Mouse (Mus musculus): Measurements from ENCODE around the gene Pdzph1. TPM values are rescaled to one million over a fixed set of nuclear protein-coding genes. Genes with fewer than 3 reads are reported as not detected.

The Pdzph1 gene
- polyA plus RNA-seq, 1 experiment from 2014 or later: 2.6 TPM

DNA sequence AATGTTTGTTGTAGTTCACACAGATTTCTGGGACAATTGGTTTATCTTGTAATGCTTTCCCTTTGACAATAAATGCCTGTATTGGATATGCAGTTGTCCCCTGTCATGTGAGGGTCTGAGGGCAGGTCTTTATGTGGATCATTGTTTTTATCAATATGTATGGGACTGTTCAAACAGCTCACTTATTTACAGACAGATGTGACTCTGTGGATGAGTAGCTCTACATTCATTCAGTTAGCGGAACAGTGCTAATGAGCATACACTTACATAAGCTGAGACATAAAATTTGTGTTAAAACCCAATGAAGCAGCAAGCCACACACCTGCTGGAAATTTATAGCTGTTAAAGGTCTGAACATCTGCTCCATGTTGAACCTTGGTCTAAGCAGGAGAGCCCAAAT, 34.1 kb downstream of the Pdzph1 start:
- H3K4me3 ChIP-seq: no peak overlapping the region
- H3K36me3 ChIP-seq (replicated peaks): no peaks in the 10 kb centered on the region
- no peak for DNase-seq (ENCODE audit: low spot score)
- no peaks in the 10 kb centered on the region for H3K27me3 ChIP-seq (replicated peaks; ENCODE audit: low read depth, poor library complexity, severe bottlenecking)
- H3K9me3 ChIP-seq: no peaks in the 10 kb centered on the region
- H3K4me1 ChIP-seq: no peaks in the 10 kb centered on the region
- H3K27ac ChIP-seq (replicated peaks): no peak overlapping the region
- 94% methylated on average over 1 of the region's 1 CpGs for WGBS

DNA sequence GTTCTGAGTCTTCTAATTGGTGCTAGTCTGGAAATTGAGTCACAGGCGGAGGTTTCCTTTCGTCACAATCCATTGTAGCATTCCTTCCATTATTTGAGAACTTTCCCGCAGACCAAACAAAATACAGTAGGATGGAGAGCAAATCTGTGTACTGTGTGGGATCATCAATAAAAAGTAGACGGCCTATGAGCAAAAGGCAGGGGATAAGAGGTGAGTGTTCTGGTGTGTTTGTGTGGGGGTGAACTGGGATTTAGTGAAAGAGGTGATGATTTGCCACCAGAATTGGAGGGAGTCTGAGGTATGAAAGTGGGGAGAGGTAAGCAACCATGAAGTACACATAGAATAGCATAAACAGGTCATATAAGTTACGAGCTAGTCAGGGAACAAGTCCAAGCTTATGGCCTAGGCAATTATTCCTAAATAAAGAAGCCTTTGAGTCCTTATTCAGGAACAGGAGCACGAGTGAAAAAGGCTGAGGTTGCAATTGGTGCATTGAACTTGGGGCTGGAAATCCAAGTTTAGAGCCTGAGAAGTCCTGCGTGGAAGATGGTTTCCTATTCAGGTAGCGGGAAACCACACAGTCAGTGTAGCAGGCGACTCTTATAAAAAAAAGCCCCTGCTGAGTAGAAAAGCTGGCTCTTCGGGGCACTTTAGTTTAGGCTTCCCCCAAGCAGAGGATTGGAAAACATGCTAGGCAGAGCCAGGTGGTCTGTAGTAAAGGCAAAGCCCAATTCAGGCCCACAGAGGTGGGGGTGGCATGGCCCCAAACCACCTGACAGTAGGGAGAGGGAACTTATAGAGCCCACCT, 48.0 kb downstream of the Pdzph1 start:
- H3K27ac ChIP-seq (replicated peaks): no peak overlapping the region
- 76% methylated on average over 10 of the region's 10 CpGs for WGBS
- no peak for DNase-seq (ENCODE audit: low spot score)

DNA sequence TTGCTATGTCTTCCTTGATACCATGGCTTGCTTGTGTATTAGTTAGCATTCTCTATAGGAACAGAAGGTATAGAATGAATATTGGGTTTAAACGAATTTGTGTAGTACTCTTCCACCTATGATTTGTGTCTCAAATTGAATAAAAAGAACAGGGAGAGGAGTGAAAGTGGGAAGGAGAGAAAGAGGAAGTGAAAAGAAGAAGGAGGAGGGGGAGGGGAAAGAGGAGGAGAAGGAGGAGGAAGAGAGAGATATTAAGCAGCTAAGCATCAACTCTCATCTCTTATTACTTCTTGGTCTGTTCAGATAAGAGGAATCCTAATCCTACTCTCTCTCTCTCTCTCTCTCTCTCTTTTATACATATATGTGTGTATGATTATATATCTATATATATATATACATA, 52.6 kb downstream of the Pdzph1 start:
- H3K27ac ChIP-seq (replicated peaks): no peak overlapping the region
- H3K4me3 ChIP-seq: no peak overlapping the region
- no peaks in the 10 kb centered on the region for H3K9me3 ChIP-seq
- H3K27me3 ChIP-seq (replicated peaks; ENCODE audit: low read depth, poor library complexity, severe bottlenecking): no peaks in the 10 kb centered on the region
- WGBS: 79% methylated on average over 1 of the region's 1 CpGs
- DNase-seq (ENCODE audit: low spot score): no peak
- no peaks in the 10 kb centered on the region for H3K36me3 ChIP-seq (replicated peaks)
- H3K4me1 ChIP-seq: no peaks in the 10 kb centered on the region

More for the DNA sequence above, 48.0 kb downstream of the Pdzph1 start:
- Histone ChIP-seq H3K4me3 (no peak overlapping the region), H3K27me3 (replicated peaks; ENCODE audit: low read depth, poor library complexity, severe bottlenecking) (no peaks in the 10 kb centered on the region), H3K36me3 (replicated peaks) (no peaks in the 10 kb centered on the region), H3K4me1 (no peaks in the 10 kb centered on the region), H3K9me3 (no peaks in the 10 kb centered on the region)

DNA sequence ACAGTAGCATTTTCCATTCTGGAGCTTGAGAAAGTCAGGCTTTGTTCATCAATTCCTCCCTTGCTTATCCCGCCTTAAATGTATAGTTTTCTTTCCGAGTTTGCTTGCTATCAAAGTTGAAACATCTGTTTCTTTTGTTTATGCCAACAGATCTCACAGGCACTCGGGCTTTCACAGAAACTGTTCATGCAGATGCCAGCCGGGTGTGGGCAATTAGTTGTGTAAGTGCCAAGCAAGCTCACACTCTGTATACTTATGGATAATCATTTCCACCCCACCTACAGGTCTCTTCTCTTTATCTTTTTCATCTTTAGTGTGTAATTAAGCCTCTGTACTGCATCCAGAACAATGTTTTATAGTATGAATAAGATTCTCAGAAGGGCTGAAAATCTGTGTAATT, 53.6 kb downstream of the Pdzph1 start:
- no peaks in the 10 kb centered on the region for H3K36me3 ChIP-seq (replicated peaks)
- no peaks in the 10 kb centered on the region for H3K9me3 ChIP-seq
- no peak overlapping the region for H3K27ac ChIP-seq (replicated peaks)
- no peak for DNase-seq (ENCODE audit: low spot score)
- 69% methylated on average over 4 of the region's 4 CpGs for WGBS
- no peak overlapping the region for H3K4me3 ChIP-seq
- no peaks in the 10 kb centered on the region for H3K27me3 ChIP-seq (replicated peaks; ENCODE audit: low read depth, poor library complexity, severe bottlenecking)
- H3K4me1 ChIP-seq: 0 out of 2 replicates have a peak, but pooled peaks cover 4% of the 10 kb centered on the region

DNA sequence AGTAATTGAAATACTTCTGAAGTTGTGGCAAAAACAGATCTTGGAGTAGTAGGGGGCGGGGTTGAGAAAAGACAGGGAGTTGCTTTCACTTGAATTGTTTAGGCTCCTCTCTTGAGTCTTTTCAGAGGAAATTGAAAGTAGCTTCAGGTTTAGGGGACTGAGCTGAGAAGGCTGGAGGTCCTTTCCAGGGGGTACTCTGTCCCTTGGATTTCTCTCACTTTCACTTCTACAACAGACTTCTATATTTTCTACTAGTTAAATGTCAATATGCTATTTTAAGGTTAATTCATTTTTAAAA, 58.2 kb downstream of the Pdzph1 start:
- no peaks in the 10 kb centered on the region for H3K9me3 ChIP-seq
- no peaks in the 10 kb centered on the region for H3K36me3 ChIP-seq (replicated peaks)
- H3K27me3 ChIP-seq (replicated peaks; ENCODE audit: low read depth, poor library complexity, severe bottlenecking): no peaks in the 10 kb centered on the region
- WGBS: 19% methylated on average over 1 of the region's 1 CpGs
- H3K4me1 ChIP-seq: 0 out of 2 replicates have a peak, but pooled peaks cover 5% of the 10 kb centered on the region
- DNase-seq (ENCODE audit: low spot score): no peak
- no peak overlapping the region for H3K27ac ChIP-seq (replicated peaks)
- H3K4me3 ChIP-seq: no peak overlapping the region

DNA sequence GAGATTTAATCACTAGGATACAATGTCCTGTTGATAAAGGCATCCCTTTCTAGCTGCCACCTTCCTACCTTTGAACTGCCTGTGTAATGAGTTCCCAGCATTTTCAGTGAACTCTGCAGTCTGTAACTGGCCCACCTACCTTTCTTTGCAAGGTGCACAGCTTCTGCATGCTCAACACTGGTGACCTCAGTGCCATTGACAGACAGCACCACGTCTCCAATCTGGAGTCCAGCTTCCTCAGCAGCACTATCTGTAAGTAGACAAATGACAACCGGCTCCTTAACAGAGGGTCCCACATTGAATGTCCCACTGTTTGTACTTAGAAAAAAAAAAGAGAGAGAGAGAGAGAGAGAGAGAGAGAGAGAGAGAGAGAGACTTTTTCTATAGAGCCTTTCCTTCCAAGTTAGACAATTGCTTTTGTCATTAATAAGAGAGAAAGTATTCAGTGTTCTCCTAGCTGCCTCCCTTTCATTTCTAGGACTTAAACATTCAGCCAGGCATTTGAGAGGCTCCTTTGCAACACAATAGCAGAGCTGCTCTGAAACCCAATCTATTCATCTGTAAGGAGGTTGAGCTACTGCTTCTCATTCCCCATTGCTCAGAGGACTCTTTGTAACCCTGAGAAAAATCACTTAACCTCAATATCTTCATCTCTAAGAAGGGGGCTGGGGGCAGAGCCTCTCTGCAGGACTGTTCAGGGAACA, 58.7 kb downstream of the Pdzph1 start:
- Histone ChIP-seq H3K4me3 (no peak overlapping the region), H3K27me3 (replicated peaks; ENCODE audit: low read depth, poor library complexity, severe bottlenecking) (no peaks in the 10 kb centered on the region), H3K9me3 (no peaks in the 10 kb centered on the region), H3K4me1 (0 out of 2 replicates have a peak, but pooled peaks cover 5% of the 10 kb centered on the region), H3K27ac (replicated peaks) (no peak overlapping the region), H3K36me3 (replicated peaks) (no peaks in the 10 kb centered on the region)
- 7% methylated on average over 2 of the region's 2 CpGs for WGBS
- DNase-seq (ENCODE audit: low spot score): peak; percentile 25

DNA sequence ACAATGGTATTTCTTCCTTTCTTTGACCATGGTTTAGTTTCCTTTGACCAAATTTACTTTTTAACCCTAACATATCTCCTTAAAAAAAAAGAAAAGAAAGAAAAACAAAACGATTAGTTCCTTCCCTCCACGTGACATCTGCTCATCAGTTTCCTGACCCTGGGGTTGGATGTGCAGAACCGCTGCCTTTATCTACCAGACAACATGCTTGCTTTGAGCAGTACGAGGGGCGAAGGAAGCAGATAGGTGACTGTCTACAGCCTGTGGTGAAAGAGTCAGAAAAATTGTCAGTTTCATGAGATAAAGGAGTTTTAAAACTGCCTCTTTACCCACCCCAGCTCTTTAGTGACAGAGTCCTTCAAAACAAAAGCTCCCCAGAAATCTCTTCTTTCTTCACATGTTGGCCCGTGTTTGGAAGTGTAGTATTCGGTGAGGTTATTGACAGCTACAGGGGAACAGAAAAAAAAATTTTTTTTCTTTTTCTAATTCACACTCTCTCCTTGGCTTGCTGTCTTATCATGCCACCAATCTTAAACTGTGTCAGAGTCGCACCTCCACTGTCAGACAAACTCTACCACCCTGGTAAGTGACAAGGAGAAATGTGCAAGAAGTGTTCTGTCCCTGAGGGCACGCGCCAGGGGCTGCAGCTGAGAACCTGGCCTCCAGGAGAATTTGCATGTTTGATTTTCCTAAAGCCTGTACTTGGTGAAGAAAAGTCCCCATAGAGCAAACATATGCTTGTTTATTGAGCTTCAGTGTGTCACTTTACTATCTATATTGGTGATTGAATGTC, 66.2 kb downstream of the Pdzph1 start:
- H3K36me3 ChIP-seq (replicated peaks): no peaks in the 10 kb centered on the region
- H3K27me3 ChIP-seq (replicated peaks; ENCODE audit: low read depth, poor library complexity, severe bottlenecking): no peaks in the 10 kb centered on the region
- H3K4me1 ChIP-seq: peaks cover 8% of the 10 kb centered on the region
- no peak overlapping the region for H3K27ac ChIP-seq (replicated peaks)
- no peak for DNase-seq (ENCODE audit: low spot score)
- WGBS: 78% methylated on average over 10 of the region's 10 CpGs
- no peaks in the 10 kb centered on the region for H3K9me3 ChIP-seq
- no peak overlapping the region for H3K4me3 ChIP-seq

DNA sequence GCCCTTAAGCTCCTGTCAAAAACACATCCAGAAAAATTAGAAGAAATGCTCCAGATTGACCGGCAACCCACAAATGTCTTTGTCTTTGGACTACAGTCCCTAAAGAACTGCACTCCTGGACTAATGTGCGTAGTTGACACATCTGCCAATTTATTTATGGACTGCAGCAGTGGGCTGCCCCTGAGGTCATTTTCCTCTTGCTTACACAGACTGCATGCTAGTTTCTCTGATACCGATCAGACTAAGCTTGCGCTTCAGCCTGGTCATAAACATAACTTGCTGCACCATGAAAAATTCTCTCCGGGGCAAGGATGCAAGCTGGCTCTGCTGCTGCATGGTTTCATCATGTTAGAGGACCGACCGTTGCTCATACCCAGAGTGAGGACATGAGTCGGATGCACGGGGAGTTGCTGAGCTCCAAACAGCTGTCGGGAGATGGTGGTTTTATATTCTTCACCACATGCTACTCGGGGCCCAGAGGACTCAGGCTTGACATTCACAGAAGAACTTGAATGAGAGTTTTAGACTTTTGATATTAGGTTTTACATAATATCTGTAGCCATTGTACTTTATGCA, 67.2 kb downstream of the Pdzph1 start:
- no peak overlapping the region; the same call in 1 of the 2 replicates for H3K27ac ChIP-seq (replicated peaks)

DNA sequence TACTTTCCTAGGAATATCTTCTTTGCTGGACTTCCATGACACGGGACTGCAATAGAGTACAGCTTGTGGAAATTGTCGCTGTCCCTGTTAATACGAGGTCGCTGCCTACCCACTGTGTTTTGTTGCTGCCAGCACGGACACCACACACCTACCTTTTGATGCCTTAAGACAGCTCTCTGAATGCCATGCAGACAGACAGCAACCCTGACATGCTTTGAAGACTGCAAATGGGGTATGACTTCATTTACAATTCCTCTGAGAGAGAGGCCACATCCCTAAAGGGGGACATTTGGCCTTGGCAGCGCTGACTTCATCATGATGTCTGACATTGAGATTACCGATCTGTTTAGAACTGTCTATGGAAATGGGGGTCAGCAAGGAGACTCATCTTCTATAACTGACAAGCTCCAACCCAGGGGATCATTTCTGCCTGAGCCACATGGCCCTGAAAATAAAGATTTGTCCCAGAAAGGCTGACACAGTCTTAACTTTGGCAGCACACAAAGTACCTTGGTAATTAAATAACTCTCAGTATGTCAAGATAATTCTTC, 67.8 kb downstream of the Pdzph1 start:
- Histone ChIP-seq H3K27me3 (replicated peaks; ENCODE audit: low read depth, poor library complexity, severe bottlenecking) (no peaks in the 10 kb centered on the region), H3K4me1 (peaks cover 13% of the 10 kb centered on the region), H3K9me3 (no peaks in the 10 kb centered on the region), H3K27ac (replicated peaks) (no peak overlapping the region), H3K4me3 (no peak overlapping the region), H3K36me3 (replicated peaks) (no peaks in the 10 kb centered on the region)
- WGBS: 83% methylated on average over 7 of the region's 7 CpGs
- no peak for DNase-seq (ENCODE audit: low spot score)

More for the DNA sequence above, 67.2 kb downstream of the Pdzph1 start:
- Histone ChIP-seq H3K4me3 (no peak overlapping the region), H3K4me1 (peaks cover 13% of the 10 kb centered on the region), H3K9me3 (no peaks in the 10 kb centered on the region), H3K27me3 (replicated peaks; ENCODE audit: low read depth, poor library complexity, severe bottlenecking) (no peaks in the 10 kb centered on the region), H3K36me3 (replicated peaks) (no peaks in the 10 kb centered on the region)
- WGBS: 81% methylated on average over 11 of the region's 11 CpGs
- no peak for DNase-seq (ENCODE audit: low spot score)

DNA sequence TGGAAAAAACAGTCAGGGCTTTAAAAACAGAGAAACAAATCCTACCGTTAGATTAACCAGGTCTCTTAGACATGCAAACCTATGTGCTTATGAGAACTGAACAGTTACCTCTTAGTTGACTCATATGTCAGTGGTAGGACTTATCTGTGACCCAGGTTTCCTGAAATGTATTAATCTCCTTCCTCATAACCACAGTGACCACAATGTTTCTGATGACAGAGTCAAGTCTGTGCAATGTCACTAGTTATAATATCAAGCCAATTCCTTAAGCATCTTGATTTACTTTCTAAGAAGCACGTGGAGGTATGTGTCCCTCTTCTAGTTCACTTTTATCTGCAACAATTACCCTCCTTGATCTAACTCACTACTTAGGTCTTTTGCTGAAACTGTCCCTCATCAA, 68.4 kb downstream of the Pdzph1 start:
- no peaks in the 10 kb centered on the region for H3K27me3 ChIP-seq (replicated peaks; ENCODE audit: low read depth, poor library complexity, severe bottlenecking)
- H3K27ac ChIP-seq (replicated peaks): no peak overlapping the region
- peaks cover 13% of the 10 kb centered on the region for H3K4me1 ChIP-seq
- DNase-seq (ENCODE audit: low spot score): no peak
- no peaks in the 10 kb centered on the region for H3K36me3 ChIP-seq (replicated peaks)
- no peaks in the 10 kb centered on the region for H3K9me3 ChIP-seq
- no peak overlapping the region for H3K4me3 ChIP-seq
- 92% methylated on average over 2 of the region's 2 CpGs for WGBS

DNA sequence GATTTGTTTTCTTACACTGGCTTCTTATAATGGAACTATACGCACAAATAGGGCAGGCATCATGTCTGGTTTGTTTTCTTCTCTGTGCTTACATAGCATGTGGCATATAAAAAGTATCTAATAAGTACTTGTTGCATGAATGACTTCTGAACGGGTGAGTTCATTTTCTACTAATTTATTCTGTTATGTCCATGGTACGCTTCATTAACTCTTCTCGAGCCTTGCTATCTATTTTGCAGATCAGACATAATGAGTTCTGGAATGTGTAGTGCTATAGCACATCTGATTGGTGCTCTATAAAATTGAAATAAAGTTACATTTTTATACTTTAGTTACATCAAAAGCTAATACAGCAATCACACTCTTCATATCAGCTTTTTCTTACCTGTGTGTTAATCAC, 71.2 kb downstream of the Pdzph1 start:
- H3K27ac ChIP-seq (replicated peaks): no peak overlapping the region
- H3K4me1 ChIP-seq: peaks cover 13% of the 10 kb centered on the region
- H3K9me3 ChIP-seq: no peaks in the 10 kb centered on the region
- H3K36me3 ChIP-seq (replicated peaks): no peaks in the 10 kb centered on the region
- 70% methylated on average over 4 of the region's 4 CpGs for WGBS
- no peak for DNase-seq (ENCODE audit: low spot score)
- no peak overlapping the region for H3K4me3 ChIP-seq
- no peaks in the 10 kb centered on the region for H3K27me3 ChIP-seq (replicated peaks; ENCODE audit: low read depth, poor library complexity, severe bottlenecking)

DNA sequence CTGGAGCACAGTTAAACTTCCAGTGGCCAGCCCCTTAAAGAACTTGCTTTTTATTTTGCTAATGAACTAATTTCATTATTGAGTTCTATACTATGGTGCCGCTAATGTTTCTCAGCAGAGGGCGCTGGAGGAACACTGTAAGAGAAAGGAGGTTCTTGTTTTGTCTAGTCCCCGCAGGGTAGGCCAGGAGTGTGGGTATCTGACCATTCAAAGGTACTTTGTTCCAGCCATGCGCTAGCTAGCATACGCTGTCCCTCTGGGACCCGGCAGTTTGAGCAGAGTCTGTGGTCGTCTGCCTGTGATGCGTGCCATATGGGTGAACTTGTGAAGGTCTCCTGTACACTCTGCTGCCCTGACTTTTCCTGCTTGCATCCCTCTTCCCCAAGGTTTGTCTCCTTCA, 72.1 kb downstream of the Pdzph1 start:
- peak overlapping the region; percentile 65 for H3K27ac ChIP-seq (replicated peaks)
- no peaks in the 10 kb centered on the region for H3K27me3 ChIP-seq (replicated peaks; ENCODE audit: low read depth, poor library complexity, severe bottlenecking)
- H3K4me3 ChIP-seq: 0 out of 2 replicates have a peak overlapping the region, but pooled peaks have one; percentile 6
- no peaks in the 10 kb centered on the region for H3K9me3 ChIP-seq
- 2% methylated on average over 8 of the region's 8 CpGs for WGBS
- DNase-seq (ENCODE audit: low spot score): peak; percentile 66
- H3K36me3 ChIP-seq (replicated peaks): no peaks in the 10 kb centered on the region
- peaks cover 12% of the 10 kb centered on the region for H3K4me1 ChIP-seq

All from embryonic facial prominence, embryonic 10.5 days (tissue).